Mouse (Mus musculus) olfactory bulb, adult 2 months (tissue): ENCODE measurements around the gene Pogz.

ENCODE experiments used
- CTCF ChIP-seq: fragments of 200-500 bp; IDR thresholded peaks from 2 replicates; pipeline ENCODE4 v1.5.1; 2012; ENCODE audit warnings: low read depth, mild to moderate bottlenecking, low read length, moderate library complexity; ENCODE audit not compliant: insufficient read depth
- POLR2A ChIP-seq: fragments of 200-500 bp; IDR thresholded peaks from 2 replicates; pipeline ENCODE4 v1.6.1; 2012; ENCODE audit warnings: mild to moderate bottlenecking, low read depth, low read length, moderate library complexity; ENCODE audit not compliant: insufficient read depth

GRCm38 (mm10) chr3:94881840-94882239, 44.5 kb downstream of the Pogz start:
- TF ChIP-seq POLR2A (no peak), CTCF (no peak)
